Mouse (Mus musculus) intestine, postnatal 0 days (tissue): ENCODE measurements around the gene Pet100. TPM values are rescaled to one million over a fixed set of nuclear protein-coding genes. Genes with fewer than 3 reads are reported as not detected.

Source experiments
- ATAC-seq: fragments of 200-750 bp; cut with Nextera tagmentation; 2 replicates; pipeline ENCODE4 v1.8.0; 2017; ENCODE audit warnings: mild to moderate bottlenecking, moderate TSS enrichment, moderate library complexity
- H3K27ac ChIP-seq: fragments of 300-500 bp; sonication (generic); 2 replicates; pipeline ENCODE4 v1.5.1; 2014; ENCODE audit warnings: mild to moderate bottlenecking, low read depth, low read length, moderate library complexity
- H3K27me3 ChIP-seq: fragments of 300-500 bp; sonication (generic); replicated peaks from 2 replicates; pipeline ENCODE4 v1.6.1; 2014; ENCODE audit warnings: low read length, mixed read lengths; ENCODE audit not compliant: control insufficient read depth, insufficient read depth
- H3K36me3 ChIP-seq: fragments of 300-500 bp; sonication (generic); 2 replicates; pipeline ENCODE4 v1.6.1; 2014; ENCODE audit warnings: mild to moderate bottlenecking, moderate library complexity; ENCODE audit not compliant: control insufficient read depth, insufficient read depth
- H3K4me1 ChIP-seq: fragments of 300-500 bp; sonication (generic); replicated peaks from 2 replicates; pipeline ENCODE4 v1.6.1; 2014; ENCODE audit warnings: antibody characterized with exemption, low read length, mixed read lengths; ENCODE audit not compliant: control insufficient read depth, insufficient read depth
- H3K4me2 ChIP-seq: fragments of 300-500 bp; sonication (generic); replicated peaks from 2 replicates; pipeline ENCODE4 v1.6.1; 2014; ENCODE audit warnings: low read depth, mild to moderate bottlenecking, moderate library complexity
- H3K4me3 ChIP-seq: fragments of 300-500 bp; sonication (generic); 2 replicates; pipeline ENCODE4 v1.5.1; 2014; ENCODE audit warnings: low read depth, low read length
- H3K9ac ChIP-seq: fragments of 300-500 bp; sonication (generic); 2 replicates; pipeline ENCODE4 v1.6.1; 2014; ENCODE audit warnings: mild to moderate bottlenecking, low read depth, low read length
- H3K9me3 ChIP-seq: fragments of 300-500 bp; sonication (generic); 2 replicates; pipeline ENCODE4 v1.6.1; 2016; ENCODE audit warnings: mixed run types; ENCODE audit not compliant: control insufficient read depth
- CTCF ChIP-seq: sonication (generic); IDR thresholded peaks from 2 replicates; pipeline ENCODE4 v1.5.1; 2016; ENCODE audit warnings: low read depth, mild to moderate bottlenecking, control low read depth, antibody characterized with exemption, moderate library complexity
- WGBS: fragments of 180-500 bp; shearing (Covaris S2); extraction: QIAGEN DNeasy Blood & Tissue Kit; methylation state at CpG from one replicate; pipeline ENCODE4 v1.1.7; 2014; 5-methylcytosine and 5-hydroxymethylcytosine counted together
- polyA plus RNA-seq: library from polyadenylated mRNA; unstranded; fragments of >200 nt; fragmentation: Nextera tagmentation; extraction: Ambion mirVana; gene quantifications from 2 replicates; pipeline ENCODE4 v1.2.1, GENCODE M21; 2015

Gene Pet100
- polyA plus RNA-seq, 1 experiment from 2014 or later, result 152 TPM

GRCm38 (mm10) chr8:3630647-3631477 lies 9.5 kb downstream of the Pet100 start, which contains the start of gene Stxbp2:
Stxbp2 (plus strand) TSS chr8:3630955.
- peak within 1 kb of the TSS; percentile 84 for H3K27ac ChIP-seq
- WGBS, result 4% methylated on average over 47 of the region's 47 CpGs

GRCm38 (mm10) chr8:3631478-3631875 lies 10.1 kb downstream of the Pet100 start:
- no peak for TF ChIP-seq CTCF
- Histone ChIP-seq H3K9me3 (no peaks in the 10 kb centered on the region), H3K4me2 (peak overlapping the region; percentile 78), H3K36me3 (peaks cover 28% of the 10 kb centered on the region), H3K4me1 (no peaks in the 10 kb centered on the region; the same call in 1 of the 2 replicates), H3K4me3 (peak overlapping the region; percentile 81), H3K27ac (peak overlapping the region; percentile 84), H3K9ac (peak overlapping the region; percentile 85), H3K27me3 (no peaks in the 10 kb centered on the region)
- 8% methylated on average over 8 of the region's 8 CpGs for WGBS
- peak; percentile 39 for ATAC-seq

More at GRCm38 (mm10) chr8:3630647-3631477, 9.5 kb downstream of the Pet100 start, which contains the start of gene Stxbp2:
- Histone ChIP-seq H3K27me3 (no peaks in the 10 kb centered on the region), H3K36me3 (peaks cover 22% of the 10 kb centered on the region), H3K4me2 (peak within 1 kb of the TSS; percentile 78), H3K9me3 (no peaks in the 10 kb centered on the region), H3K4me1 (no peaks in the 10 kb centered on the region; the same call in 1 of the 2 replicates), H3K9ac (peak within 1 kb of the TSS; percentile 85), H3K4me3 (peak within 1 kb of the TSS; percentile 81)
- TF ChIP-seq CTCF, result 0 out of 2 replicates have a peak, but pooled peaks have one; percentile 9
- ATAC-seq, result peak; percentile 92

- ATAC-seq, result peak; percentile 82
- Histone ChIP-seq H3K4me1 (no peaks in the 10 kb centered on the region; the same call in 1 of the 2 replicates), H3K27ac (no peak overlapping the region), H3K9me3 (no peaks in the 10 kb centered on the region), H3K27me3 (no peaks in the 10 kb centered on the region), H3K4me2 (no peak overlapping the region), H3K36me3 (peaks cover 20% of the 10 kb centered on the region; the same call in 1 of the 2 replicates), H3K9ac (no peak overlapping the region), H3K4me3 (no peak overlapping the region)
- WGBS, result 11% methylated on average over 5 of the region's 5 CpGs
- peak; percentile 70 for TF ChIP-seq CTCF
These were observed 24.5 kb downstream of the Pet100 start for GRCm38 (mm10) chr8:3645804-3646203.

GRCm38 (mm10) chr8:3646824-3647531 lies 25.6 kb downstream of the Pet100 start:
- Histone ChIP-seq H3K36me3 (0 out of 2 replicates have a peak, but pooled peaks cover 8% of the 10 kb centered on the region), H3K9ac (no peak overlapping the region), H3K4me2 (no peak overlapping the region), H3K4me3 (no peak overlapping the region), H3K4me1 (no peaks in the 10 kb centered on the region; the same call in 1 of the 2 replicates), H3K27ac (no peak overlapping the region), H3K9me3 (no peaks in the 10 kb centered on the region), H3K27me3 (no peaks in the 10 kb centered on the region)
- TF ChIP-seq CTCF, result no peak
- no peak for ATAC-seq
- WGBS, result 78% methylated on average over 6 of the region's 6 CpGs

- Histone ChIP-seq H3K4me3 (no peak overlapping the region), H3K4me2 (no peak overlapping the region), H3K9me3 (no peaks in the 10 kb centered on the region), H3K27me3 (no peaks in the 10 kb centered on the region), H3K4me1 (no peaks in the 10 kb centered on the region; the same call in 1 of the 2 replicates), H3K36me3 (0 out of 2 replicates have a peak, but pooled peaks cover 3% of the 10 kb centered on the region), H3K27ac (no peak overlapping the region), H3K9ac (no peak overlapping the region)
- ATAC-seq, result no peak
- 64% methylated on average over 4 of the region's 4 CpGs for WGBS
- no peak for TF ChIP-seq CTCF
These were observed 26.2 kb downstream of the Pet100 start for GRCm38 (mm10) chr8:3647561-3647960.

- no peak for ATAC-seq
- 64% methylated on average over 2 of the region's 2 CpGs for whole genome bisulfite sequencing
- no peak overlapping the region for H3K4me2 ChIP-seq
These were observed 26.9 kb downstream of the Pet100 start for GRCm38 (mm10) chr8:3648268-3648667.

More at GRCm38 (mm10) chr8:3648268-3648667, 26.9 kb downstream of the Pet100 start:
- Histone ChIP-seq H3K27ac (no peak overlapping the region), H3K9ac (no peak overlapping the region), H3K9me3 (no peaks in the 10 kb centered on the region), H3K4me3 (no peak overlapping the region), H3K4me1 (no peaks in the 10 kb centered on the region; the same call in 1 of the 2 replicates), H3K27me3 (no peaks in the 10 kb centered on the region), H3K36me3 (no peaks in the 10 kb centered on the region)
- TF ChIP-seq CTCF, result no peak
